Mouse (Mus musculus): ENCODE measurements at regions not wholly inside any gene's neighbourhood (a gene's known extent, or its start where the extent isn't known, plus 50 kb on each side); places are given as distances from the start of the nearest gene placed in this dataset.

DNA sequence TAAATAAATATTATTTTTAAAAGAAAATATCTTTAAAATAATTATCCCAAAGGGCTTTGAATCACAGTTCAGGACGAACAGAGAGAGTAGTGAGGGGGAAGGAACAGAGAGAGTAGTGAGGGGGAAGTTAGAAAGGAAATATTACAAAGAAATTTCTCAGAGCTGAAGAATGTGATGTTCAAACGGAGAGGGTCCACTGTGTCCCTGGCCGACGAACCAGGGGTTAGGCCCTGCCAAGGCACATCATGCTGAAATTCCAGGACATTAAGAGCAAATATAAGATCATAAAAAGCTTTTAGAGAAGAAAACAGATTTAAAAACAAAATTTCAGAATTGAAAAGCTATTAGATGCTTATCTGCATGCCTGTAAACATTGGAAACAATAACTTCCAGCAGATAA is 61.6 kb downstream of the Skor1 start:
- DNase-seq (ENCODE audit: low spot score in 2 of 2): no peak

DNA sequence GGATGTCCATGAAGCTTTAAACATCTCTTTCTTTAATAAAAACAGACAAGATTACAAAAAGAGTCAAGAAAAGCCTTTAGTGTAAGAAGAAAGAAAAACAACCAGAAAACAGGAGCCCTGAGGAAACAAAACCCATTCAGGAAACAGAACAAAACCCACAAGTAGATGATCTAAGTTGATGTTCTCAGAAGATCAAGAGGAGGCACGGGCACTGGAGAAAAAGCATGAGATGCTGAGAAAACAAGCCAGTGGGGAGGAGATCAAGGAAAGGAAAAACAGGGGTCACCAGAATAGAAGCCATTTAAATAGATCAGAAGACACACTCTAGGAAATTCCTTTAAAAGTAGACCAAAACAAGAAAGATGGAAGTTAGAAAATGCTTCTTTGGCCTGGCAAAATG is 62.1 kb downstream of the Skor1 start:
- no peak for DNase-seq (ENCODE audit: low spot score in 2 of 2)

GRCm38 (mm10) chr9:63082830-63083229 is 65.9 kb downstream of the Skor1 start:
- DNase-seq (ENCODE audit: low spot score in 2 of 2): no peak

- DNase-seq (ENCODE audit: low spot score in 2 of 2): no peak
Measured at GRCm38 (mm10) chr9:63082311-63082710, 66.5 kb downstream of the Skor1 start.

DNA sequence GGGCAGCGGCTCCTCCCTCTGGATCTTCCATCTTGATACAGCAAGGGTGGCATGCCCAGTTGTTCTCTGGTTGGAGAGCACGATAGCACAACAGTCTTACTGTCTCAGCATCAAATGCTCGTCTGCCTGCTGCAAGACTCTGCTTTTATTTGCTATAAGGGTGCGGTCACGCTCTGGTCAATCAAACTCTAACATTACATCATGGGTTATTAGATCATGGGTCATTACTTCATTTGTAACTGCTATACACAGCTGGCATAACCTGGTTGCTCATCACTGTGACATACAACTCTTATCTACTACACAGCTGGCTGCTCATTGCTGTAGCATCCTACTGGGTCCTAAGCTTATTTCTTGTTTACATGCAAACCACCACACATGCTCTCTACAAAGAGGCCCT is 68.4 kb downstream of the Skor1 start:
- DNase-seq (ENCODE audit: low spot score in 2 of 2): no peak

- no peak for DNase-seq (ENCODE audit: low spot score in 2 of 2)
Measured at GRCm38 (mm10) chr9:63075252-63075651, 73.5 kb downstream of the Skor1 start.

DNA sequence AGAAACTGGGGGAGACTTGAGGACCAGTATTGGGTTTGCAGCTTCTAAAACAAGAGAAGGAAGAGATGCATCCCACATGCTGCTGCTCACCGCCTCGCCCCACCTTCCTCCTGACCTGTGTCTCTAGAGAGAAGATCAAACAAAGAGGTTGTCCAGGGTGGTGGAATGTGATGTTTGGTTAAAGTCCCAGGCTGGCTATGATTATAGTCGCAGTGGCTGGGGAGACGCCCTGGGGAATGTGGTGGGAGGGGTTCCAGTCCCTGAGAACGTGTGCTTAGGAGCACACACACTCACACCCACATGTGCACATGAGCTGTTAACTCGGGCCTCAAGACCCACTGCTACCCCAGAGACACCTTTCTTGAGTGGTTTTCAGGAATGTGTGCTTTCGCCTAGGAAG is 74.0 kb downstream of the Skor1 start:
- no peak for DNase-seq (ENCODE audit: low spot score in 2 of 2)

GRCm38 (mm10) chr9:63074023-63074750 is 74.6 kb downstream of the Skor1 start:
- DNase-seq (ENCODE audit: low spot score in 2 of 2): no peak

GRCm38 (mm10) chr9:63071032-63071431 is 77.7 kb downstream of the Skor1 start:
- DNase-seq (ENCODE audit: low spot score in 2 of 2): no peak

DNA sequence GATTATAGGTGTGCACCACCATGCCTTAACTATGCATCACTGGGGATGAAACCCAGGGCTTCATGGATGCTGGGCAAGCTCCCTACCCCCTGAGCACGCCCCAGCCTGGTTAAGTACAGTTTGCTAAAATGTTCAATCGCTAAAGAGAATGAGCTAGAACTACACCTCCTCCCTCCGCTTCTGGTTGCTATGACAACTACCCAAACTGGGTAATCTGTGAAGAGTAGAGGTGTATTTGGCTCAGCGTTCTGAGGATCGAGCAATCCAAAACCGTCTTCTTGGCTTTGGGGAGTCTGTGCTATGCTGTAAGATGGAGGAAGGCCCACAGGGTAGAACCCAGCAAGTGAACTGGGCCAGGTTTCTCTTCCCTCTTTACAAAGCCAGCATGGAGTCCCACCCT is 78.8 kb downstream of the Skor1 start:
- DNase-seq (ENCODE audit: low spot score in 2 of 2): peak; percentile 45 to 76

DNA sequence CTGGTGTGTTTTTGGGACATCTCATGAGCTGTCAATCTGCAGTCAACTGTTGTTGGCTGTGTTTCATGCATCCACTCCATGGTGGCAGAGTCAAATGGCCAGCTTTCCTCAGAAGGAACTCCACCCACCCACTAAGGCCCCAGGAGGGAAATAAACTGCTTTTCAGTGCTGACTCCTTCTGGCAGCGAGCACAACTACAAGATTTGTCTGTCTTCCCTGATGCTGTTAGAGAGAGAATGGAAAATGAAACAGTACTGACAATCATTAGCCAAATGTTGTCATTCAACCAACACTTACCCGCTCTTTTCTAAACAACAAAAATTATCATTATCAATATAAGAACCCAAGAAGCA is 79.3 kb upstream of the Pias1 start:
- DNase-seq (ENCODE audit: low spot score in 2 of 2): no peak

- no peak for DNase-seq (ENCODE audit: low spot score in 2 of 2)
Measured at GRCm38 (mm10) chr9:63066384-63067053, 78.8 kb upstream of the Pias1 start.

GRCm38 (mm10) chr9:63063525-63063924 is 75.8 kb upstream of the Pias1 start:
- DNase-seq (ENCODE audit: low spot score in 2 of 2): no peak

DNA sequence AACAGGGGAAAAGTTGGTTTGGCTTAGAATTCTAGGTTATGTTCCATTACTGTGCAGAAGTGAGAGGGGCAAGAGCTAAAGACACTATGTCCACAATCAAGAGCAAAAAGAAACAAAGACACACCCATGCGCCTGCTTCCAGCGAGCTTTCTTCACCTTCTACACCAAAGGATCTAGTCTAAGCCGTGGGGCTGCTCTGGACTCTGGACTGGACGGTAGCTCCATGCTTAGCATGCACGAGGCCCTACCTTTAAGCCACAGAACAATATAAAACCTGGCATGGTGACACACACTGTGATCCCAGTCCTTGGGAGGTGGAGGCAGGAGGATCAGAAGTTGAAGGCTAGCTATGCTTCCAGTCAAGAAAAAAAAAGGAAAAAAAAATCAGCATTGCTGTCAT is 73.0 kb upstream of the Pias1 start:
- no peak for DNase-seq (ENCODE audit: low spot score in 2 of 2)

DNA sequence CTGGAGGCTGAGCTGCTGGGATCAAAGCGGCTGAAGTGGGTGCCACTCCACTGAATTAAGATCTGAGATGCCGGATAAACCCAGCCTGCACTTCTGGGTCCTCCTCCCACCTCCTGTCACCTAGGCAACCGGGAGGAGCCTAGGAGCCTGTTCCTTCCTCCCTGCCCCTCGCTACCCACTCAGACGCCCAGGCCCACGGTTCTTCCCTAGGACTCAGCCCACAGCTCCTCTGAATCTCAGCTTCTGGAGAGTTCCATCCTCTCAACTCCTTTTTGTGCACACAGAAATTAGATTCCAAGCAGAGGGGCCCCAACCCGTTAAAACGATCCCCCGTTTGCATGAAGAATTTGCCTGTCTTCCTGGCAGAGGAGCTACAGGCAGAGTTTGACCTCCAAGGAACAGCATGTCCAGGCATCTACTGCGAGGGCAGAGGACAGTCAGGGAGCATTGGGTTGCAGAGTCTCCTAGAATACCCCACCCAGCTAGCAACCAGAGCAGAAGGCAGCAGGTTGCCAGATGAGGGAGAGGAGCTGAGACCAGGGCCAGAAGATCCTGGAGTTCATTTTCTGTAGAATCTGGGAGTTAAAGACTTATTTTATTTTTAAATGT is 71.6 kb upstream of the Pias1 start:
- peak; percentile 85 to 93 for DNase-seq (ENCODE audit: low spot score in 2 of 2)

DNA sequence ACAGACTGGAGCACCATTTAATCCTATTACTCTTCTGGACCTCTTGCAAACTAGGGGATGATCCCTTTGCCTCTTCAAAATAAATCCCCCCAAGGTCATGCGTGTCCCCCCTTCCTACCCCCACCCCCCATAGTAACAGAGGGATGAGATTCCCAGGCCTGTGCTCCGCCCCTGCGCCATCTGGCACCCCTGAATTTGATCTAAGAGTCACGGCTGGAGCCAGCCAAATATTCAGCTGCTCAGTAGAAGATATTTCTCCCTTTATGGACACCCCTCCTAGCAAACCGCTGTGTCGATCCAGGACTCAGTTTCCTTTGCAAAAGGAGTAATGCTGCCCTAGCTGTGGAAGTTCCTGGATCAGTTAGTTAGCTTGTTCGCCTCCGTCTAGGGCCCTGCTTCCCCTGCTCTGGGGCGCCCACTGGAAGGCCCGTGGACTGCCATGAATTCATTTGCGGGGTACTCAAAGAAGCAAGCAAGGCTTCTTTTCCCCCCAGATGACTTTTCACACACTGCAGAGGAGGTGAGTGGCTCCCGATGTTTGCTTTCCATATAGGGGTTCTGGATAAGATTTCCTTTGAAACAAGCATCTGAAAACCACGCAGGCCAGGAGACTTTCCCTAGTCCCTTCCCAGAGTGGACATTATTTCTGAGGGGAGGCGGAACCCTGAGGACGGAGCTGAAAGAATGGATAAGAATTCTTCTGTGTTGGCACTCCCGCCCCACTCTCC is 70.9 kb upstream of the Pias1 start:
- no peak for DNase-seq (ENCODE audit: low spot score in 2 of 2)

DNA sequence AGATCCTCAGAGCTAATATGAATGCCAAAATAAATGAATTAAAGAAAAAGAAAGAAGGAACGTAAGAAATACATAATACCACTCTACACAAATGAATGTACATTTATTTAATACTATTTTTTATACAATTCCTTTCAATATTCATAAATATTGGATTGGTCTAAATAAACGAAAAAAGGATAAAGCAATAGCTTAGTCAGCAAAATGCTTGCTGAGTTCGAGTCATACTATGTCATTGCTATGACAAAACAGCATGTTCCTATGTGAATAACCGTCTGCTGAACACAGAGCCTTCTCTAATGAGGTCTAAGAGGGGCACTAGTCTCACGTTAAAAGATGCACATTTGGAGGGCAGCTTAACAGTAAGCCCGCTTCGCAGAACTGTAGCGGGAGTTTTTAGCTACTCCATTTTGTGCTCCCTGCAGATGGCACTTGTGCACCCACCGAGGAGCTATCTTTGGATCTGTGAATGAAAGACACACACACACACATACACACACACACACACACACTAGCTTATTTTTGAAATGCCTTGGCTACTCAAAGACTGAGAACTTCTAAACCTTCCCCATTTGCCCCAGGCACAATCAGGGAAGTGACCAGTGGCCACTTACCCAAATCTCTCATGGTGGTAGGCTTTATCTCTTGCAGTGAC is 69.1 kb upstream of the Pias1 start:
- peak in 1 of 2 experiments; percentile 41 for DNase-seq (ENCODE audit: low spot score in 2 of 2)

DNA sequence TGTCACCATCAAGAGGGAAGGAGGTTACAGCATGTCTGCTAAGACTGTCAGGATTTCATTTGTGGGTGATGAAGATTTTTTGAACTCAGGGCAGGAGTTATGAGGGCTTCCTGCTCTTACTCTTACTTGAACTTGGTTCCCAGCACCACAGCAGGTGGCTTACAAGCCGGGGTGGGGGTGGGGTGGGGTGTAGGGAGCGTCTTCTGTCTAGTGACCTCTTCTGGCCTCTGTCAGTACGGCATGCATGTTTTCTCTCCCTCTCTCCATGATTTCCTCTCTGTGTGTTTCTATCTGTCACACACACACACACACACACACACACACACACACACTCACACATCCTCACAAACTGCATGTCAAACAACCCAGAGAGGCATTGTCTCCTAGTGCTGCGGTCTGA is 64.5 kb upstream of the Pias1 start:
- no peak for DNase-seq (ENCODE audit: low spot score in 2 of 2)

DNA sequence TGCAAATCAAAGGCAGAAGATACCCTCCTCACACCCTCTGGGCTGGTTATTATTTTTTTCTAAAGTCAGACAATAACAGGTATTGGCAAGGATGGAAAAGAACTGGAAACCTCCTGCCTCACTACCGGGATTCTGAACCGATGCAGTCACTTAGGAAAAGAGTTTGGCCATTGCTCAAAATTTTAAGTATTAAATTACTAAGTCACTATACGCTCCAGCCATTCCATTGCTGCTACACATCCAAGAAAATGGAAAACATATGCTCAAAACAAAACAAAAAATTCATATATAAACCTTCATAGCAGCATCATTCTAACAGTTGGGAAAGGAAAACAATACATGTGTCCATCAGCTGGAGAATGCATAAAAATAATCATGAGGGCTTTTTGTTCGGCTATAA is 63.9 kb upstream of the Pias1 start:
- DNase-seq (ENCODE audit: low spot score in 2 of 2): no peak

GRCm38 (mm10) chr9:63049290-63049689 is 61.6 kb upstream of the Pias1 start:
- DNase-seq (ENCODE audit: low spot score in 2 of 2): no peak

- no peak for DNase-seq (ENCODE audit: low spot score in 2 of 2)
Measured at GRCm38 (mm10) chr9:63046981-63047380, 59.3 kb upstream of the Pias1 start.

DNA sequence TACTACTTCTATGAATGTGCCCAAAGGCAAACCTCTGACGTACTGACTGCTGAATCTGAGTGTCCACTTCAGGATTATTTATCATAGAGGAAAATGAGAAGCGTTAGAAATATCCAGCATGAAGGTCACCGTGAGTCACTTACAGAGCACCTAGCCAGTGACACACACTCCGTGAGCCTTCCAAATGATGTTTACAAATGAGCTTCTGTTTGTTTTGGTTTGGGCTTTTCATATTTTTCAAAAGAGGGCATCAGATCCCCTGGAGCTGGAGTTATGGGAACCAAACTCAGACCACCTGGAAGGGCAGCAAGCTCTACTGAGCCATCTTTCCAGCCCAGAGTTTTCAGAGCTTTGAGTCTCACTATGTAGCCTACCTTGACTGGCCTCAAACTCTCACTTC is 57.8 kb upstream of the Pias1 start:
- DNase-seq (ENCODE audit: low spot score in 2 of 2): no peak

Data from right cerebral cortex, postnatal 36 days (tissue).